Mouse (Mus musculus) forebrain, embryonic 11.5 days (tissue): ENCODE data around the gene B3gat3. TPM values are rescaled to one million over a fixed set of nuclear protein-coding genes. Genes with fewer than 3 reads are reported as not detected.
A peak's percentile ranks its signal among the peaks of the same experiment; 100 is the strongest.
"Not testable (repeated sequence)": the region's sequence is repeated elsewhere in the genome, so short reads cannot be mapped to it uniquely, and the experiment has no call there.

ENCODE experiments used
- ATAC-seq: fragments of 200-750 bp; cut with Nextera tagmentation; replicated peaks from 2 replicates; pipeline ENCODE4 v1.8.0; 2017; ENCODE audit warnings: moderate TSS enrichment; ENCODE audit not compliant: low FRiP score
- DNase-seq: peaks from one replicate; pipeline ENCODE4 v3.0.0-alpha.2; 2017; ENCODE audit warnings: low spot score
- H3K27ac ChIP-seq: fragments of 300-500 bp; sonication (generic); 2 replicates; pipeline ENCODE4 v1.5.1; 2014; ENCODE audit warnings: low read depth, low read length
- H3K27me3 ChIP-seq: fragments of 300-500 bp; sonication (generic); 2 replicates; pipeline ENCODE4 v1.6.1; 2014; ENCODE audit warnings: mild to moderate bottlenecking, low read length, mixed read lengths; ENCODE audit not compliant: control insufficient read depth, insufficient read depth
- H3K36me3 ChIP-seq: fragments of 300-500 bp; sonication (generic); 2 replicates; pipeline ENCODE4 v1.6.1; 2014; ENCODE audit warnings: mild to moderate bottlenecking, low read length, moderate library complexity, mixed read lengths; ENCODE audit not compliant: control insufficient read depth, insufficient read depth
- H3K4me1 ChIP-seq: fragments of 300-500 bp; sonication (generic); replicated peaks from 2 replicates; pipeline ENCODE4 v1.6.1; 2014; ENCODE audit warnings: low read length, mixed read lengths; ENCODE audit not compliant: control insufficient read depth, insufficient read depth
- H3K4me2 ChIP-seq: fragments of 300-500 bp; sonication (generic); 2 replicates; pipeline ENCODE4 v1.6.1; 2014; ENCODE audit warnings: low read depth, mild to moderate bottlenecking, low read length, moderate library complexity, mixed read lengths; ENCODE audit not compliant: severe bottlenecking
- H3K4me3 ChIP-seq: fragments of 300-500 bp; sonication (generic); 2 replicates; pipeline ENCODE4 v1.5.1; 2014; ENCODE audit warnings: low read depth, low read length
- H3K9ac ChIP-seq: fragments of 300-500 bp; sonication (generic); 2 replicates; pipeline ENCODE4 v1.6.1; 2014; ENCODE audit warnings: low read length
- H3K9me3 ChIP-seq: fragments of 300-500 bp; sonication (generic); 2 replicates; pipeline ENCODE4 v1.6.1; 2016; ENCODE audit warnings: low read length, mixed read lengths; ENCODE audit not compliant: control insufficient read depth
- WGBS: fragments of 180-500 bp; shearing (Covaris S2); extraction: QIAGEN DNeasy Blood & Tissue Kit; methylation state at CpG from one replicate; pipeline ENCODE4 v1.1.7; 2014; 5-methylcytosine and 5-hydroxymethylcytosine counted together
- microRNA-seq: library from miRNA; unstranded; fragments of <30 nt; microRNA quantifications from one replicate; pipeline ENCODE4, GENCODE M21; 2016; ENCODE audit not compliant: insufficient number of aligned reads
- polyA plus RNA-seq: library from polyadenylated mRNA; unstranded; fragments of >200 nt; fragmentation: Nextera tagmentation; extraction: Ambion mirVana; gene quantifications from 2 replicates; pipeline ENCODE4 v1.2.1, GENCODE M21; 2014

B3gat3 gene
- polyA plus RNA-seq, 1 experiment from 2014 or later = 55.0 TPM

- peaks cover 30% of the 10 kb centered on the region; the same call in 1 of the 2 replicates for H3K36me3 ChIP-seq
- WGBS = 9% methylated on average over 9 of the region's 9 CpGs
- peak overlapping the region; percentile 60; the same call in 1 of the 2 replicates for H3K27ac ChIP-seq
These were observed 47.7 kb downstream of the B3gat3 start for GRCm38 (mm10) chr19:8967893-8968292.

GRCm38 (mm10) chr19:8972491-8972890 lies 52.3 kb downstream of the B3gat3 start:
- DNase-seq, H3K4me1 ChIP-seq, H3K9ac ChIP-seq, H3K27me3 ChIP-seq, H3K9me3 ChIP-seq, H3K27ac ChIP-seq, H3K4me3 ChIP-seq, H3K4me2 ChIP-seq, ATAC-seq: not testable (repeated sequence)
- peaks cover 44% of the 10 kb centered on the region; the same call in 1 of the 2 replicates for H3K36me3 ChIP-seq
- 91% methylated on average over 8 of the region's 8 CpGs for WGBS

More at GRCm38 (mm10) chr19:8967893-8968292, 47.7 kb downstream of the B3gat3 start:
- DNase-seq (no peak), ATAC-seq (no peak)
- peak overlapping the region; percentile 96 for H3K9ac ChIP-seq
- H3K4me3 ChIP-seq = peak overlapping the region; percentile 84
- H3K4me2 ChIP-seq = peak overlapping the region; percentile 64
- no peaks in the 10 kb centered on the region for H3K9me3 ChIP-seq
- no peaks in the 10 kb centered on the region for H3K27me3 ChIP-seq
- peaks cover 2% of the 10 kb centered on the region; the same call in 1 of the 2 replicates for H3K4me1 ChIP-seq

- 88% methylated on average over 1 of the region's 1 CpGs for WGBS
- no peak for ATAC-seq
- H3K4me3 ChIP-seq = no peak overlapping the region
These were observed 54.5 kb downstream of the B3gat3 start for GRCm38 (mm10) chr19:8974638-8975037.

GRCm38 (mm10) chr19:8975491-8975890 lies 55.3 kb downstream of the B3gat3 start:
- H3K27me3 ChIP-seq = no peaks in the 10 kb centered on the region

More at GRCm38 (mm10) chr19:8974638-8975037, 54.5 kb downstream of the B3gat3 start:
- Histone ChIP-seq H3K9ac (no peak overlapping the region), H3K27me3 (no peaks in the 10 kb centered on the region), H3K27ac (no peak overlapping the region), H3K4me2 (no peak overlapping the region), H3K9me3 (no peaks in the 10 kb centered on the region), H3K4me1 (no peaks in the 10 kb centered on the region), H3K36me3 (peaks cover 52% of the 10 kb centered on the region)
- no peak for DNase-seq

GRCm38 (mm10) chr19:8976535-8976934 lies 56.4 kb downstream of the B3gat3 start:
- WGBS = 43% methylated on average over 3 of the region's 3 CpGs
- Histone ChIP-seq H3K9me3 (no peaks in the 10 kb centered on the region), H3K27me3 (no peaks in the 10 kb centered on the region), H3K9ac (no peak overlapping the region), H3K27ac (no peak overlapping the region), H3K4me1 (no peaks in the 10 kb centered on the region), H3K4me3 (no peak overlapping the region), H3K4me2 (no peak overlapping the region), H3K36me3 (peaks cover 40% of the 10 kb centered on the region)
- no peak for DNase-seq
- peak; percentile 62 for ATAC-seq

More at GRCm38 (mm10) chr19:8975491-8975890, 55.3 kb downstream of the B3gat3 start:
- Histone ChIP-seq H3K4me2 (no peak overlapping the region), H3K36me3 (peaks cover 48% of the 10 kb centered on the region), H3K27ac (no peak overlapping the region), H3K9me3 (no peaks in the 10 kb centered on the region), H3K9ac (no peak overlapping the region), H3K4me1 (no peaks in the 10 kb centered on the region), H3K4me3 (no peak overlapping the region)
- ATAC-seq (no peak), DNase-seq (no peak)
- 92% methylated on average over 2 of the region's 2 CpGs for WGBS

Small RNA genes within 50 kb of the gene (microRNA-seq; reads per million reads assigned to microRNA genes)
- gene Mir5136 = not detected

Other genes with a start within 250 kb of the B3gat3 start
- gene Slc3a2, start 197.0 kb upstream of the B3gat3 start, polyA plus RNA-seq = 132 and 143 TPM in 2 replicates
- 79.5 and 89.2 TPM in 2 replicates for gene Wdr74, start 184.5 kb upstream of the B3gat3 start, polyA plus RNA-seq
- gene 1700092M07Rik, start 179.7 kb upstream of the B3gat3 start, polyA plus RNA-seq = 2.3 and 3.1 TPM in 2 replicates
- gene Stx5a, start 179.0 kb upstream of the B3gat3 start, polyA plus RNA-seq = 88.4 and 93.8 TPM in 2 replicates
- 238 and 247 TPM in 2 replicates for gene Nxf1, start 163.3 kb upstream of the B3gat3 start, polyA plus RNA-seq
- 181 and 182 TPM in 2 replicates for gene Tmem223, start 149.4 kb upstream of the B3gat3 start, polyA plus RNA-seq
- gene Tmem179b, start 145.9 kb upstream of the B3gat3 start, polyA plus RNA-seq = 38.9 and 49.8 TPM in 2 replicates
- 30.9 and 36.7 TPM in 2 replicates for gene Taf6l, start 134.0 kb upstream of the B3gat3 start, polyA plus RNA-seq
- gene Polr2g, start 121.8 kb upstream of the B3gat3 start, polyA plus RNA-seq = 151 and 156 TPM in 2 replicates
- gene Zbtb3, start 117.8 kb upstream of the B3gat3 start, polyA plus RNA-seq = 5.4 and 5.9 TPM in 2 replicates
- 75.7 and 80.8 TPM in 2 replicates for gene Ttc9c, start 101.0 kb upstream of the B3gat3 start, polyA plus RNA-seq
- 6.7 and 7.8 TPM in 2 replicates for gene Hnrnpul2, start 100.4 kb upstream of the B3gat3 start, polyA plus RNA-seq
- not detected in 2 replicates for gene AC129217.1, start 90.6 kb upstream of the B3gat3 start, polyA plus RNA-seq
- 55.0 and 56.3 TPM in 2 replicates for gene Bscl2, start 82.9 kb upstream of the B3gat3 start, polyA plus RNA-seq
- gene Gng3, start 81.2 kb upstream of the B3gat3 start, polyA plus RNA-seq = 83.4 and 92.6 TPM in 2 replicates
- 0.13 and 0.35 TPM in 2 replicates for gene Lrrn4cl, start 69.6 kb upstream of the B3gat3 start, polyA plus RNA-seq
- gene Ubxn1, start 48.9 kb upstream of the B3gat3 start, polyA plus RNA-seq = 178 and 181 TPM in 2 replicates
- 50.1 and 52.9 TPM in 2 replicates for gene Uqcc3, start 39.5 kb upstream of the B3gat3 start, polyA plus RNA-seq
- gene Lbhd1, start 36.6 kb upstream of the B3gat3 start, polyA plus RNA-seq = 110 and 112 TPM in 2 replicates
- not detected in 2 replicates for gene Gm49403, start 36.4 kb upstream of the B3gat3 start, polyA plus RNA-seq
- 124 and 131 TPM in 2 replicates for gene 1810009A15Rik, start 31.5 kb upstream of the B3gat3 start, polyA plus RNA-seq
- gene Gm49416, start 31.4 kb upstream of the B3gat3 start, polyA plus RNA-seq = not detected in 2 replicates
- gene Ints5, start 27.4 kb upstream of the B3gat3 start, polyA plus RNA-seq = 47.7 and 50.9 TPM in 2 replicates
- gene Ganab, start 22.3 kb upstream of the B3gat3 start, polyA plus RNA-seq = 119 and 120 TPM in 2 replicates
- 1.7 and 1.8 TPM in 2 replicates for gene Rom1, start 9.0 kb downstream of the B3gat3 start, polyA plus RNA-seq
- 11.2 and 12.2 TPM in 2 replicates for gene Eml3, start 9.2 kb downstream of the B3gat3 start, polyA plus RNA-seq
- gene Mta2, start 21.5 kb downstream of the B3gat3 start, polyA plus RNA-seq = 62.6 and 63.2 TPM in 2 replicates
- gene Tut1, start 33.5 kb downstream of the B3gat3 start, polyA plus RNA-seq = 34.4 and 35.5 TPM in 2 replicates
- gene Eef1g, start 46.7 kb downstream of the B3gat3 start, polyA plus RNA-seq = 467 and 472 TPM in 2 replicates
- gene Ahnak, start 68.9 kb downstream of the B3gat3 start, polyA plus RNA-seq = 7.1 and 7.3 TPM in 2 replicates
- not detected in 2 replicates for gene Scgb1a1, start 167.6 kb downstream of the B3gat3 start, polyA plus RNA-seq
- gene Asrgl1, start 215.3 kb downstream of the B3gat3 start, polyA plus RNA-seq = 22.7 and 25.3 TPM in 2 replicates